Mouse (Mus musculus): ENCODE results near the gene Slc25a25.
A peak's percentile ranks its signal among the peaks of the same experiment; 100 is the strongest.

Slc25a25 gene

GRCm38 (mm10) chr2:32429215-32429891, 21.9 kb downstream of the Slc25a25 start:
- ATAC-seq (ENCODE audit: low TSS enrichment), result no peak

- ATAC-seq (ENCODE audit: low TSS enrichment), result peak; percentile 65
These were observed 23.0 kb downstream of the Slc25a25 start for GRCm38 (mm10) chr2:32428262-32428722.

DNA sequence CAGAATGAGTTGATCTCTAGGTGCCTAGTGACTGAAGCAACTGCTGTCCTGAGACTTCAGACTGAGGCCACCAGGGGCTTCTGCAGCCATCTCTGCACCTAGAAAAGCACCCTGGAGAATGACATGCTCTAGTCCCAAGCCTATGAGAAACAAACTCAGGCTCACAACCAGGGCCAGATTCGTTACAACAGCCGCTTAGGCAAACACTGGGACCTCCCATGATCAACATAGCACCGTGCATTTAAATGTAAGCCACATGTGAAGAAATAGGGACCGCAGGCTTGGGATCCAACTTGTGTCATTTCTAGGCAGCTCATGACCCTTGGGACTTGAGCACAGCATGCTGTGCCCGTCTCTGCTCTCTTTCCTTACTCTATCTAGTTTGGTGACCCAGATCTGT, 23.5 kb downstream of the Slc25a25 start:
- no peak for ATAC-seq (ENCODE audit: low TSS enrichment)

- no peak for ATAC-seq (ENCODE audit: low TSS enrichment)
These were observed 25.1 kb downstream of the Slc25a25 start for GRCm38 (mm10) chr2:32426141-32426540.

DNA sequence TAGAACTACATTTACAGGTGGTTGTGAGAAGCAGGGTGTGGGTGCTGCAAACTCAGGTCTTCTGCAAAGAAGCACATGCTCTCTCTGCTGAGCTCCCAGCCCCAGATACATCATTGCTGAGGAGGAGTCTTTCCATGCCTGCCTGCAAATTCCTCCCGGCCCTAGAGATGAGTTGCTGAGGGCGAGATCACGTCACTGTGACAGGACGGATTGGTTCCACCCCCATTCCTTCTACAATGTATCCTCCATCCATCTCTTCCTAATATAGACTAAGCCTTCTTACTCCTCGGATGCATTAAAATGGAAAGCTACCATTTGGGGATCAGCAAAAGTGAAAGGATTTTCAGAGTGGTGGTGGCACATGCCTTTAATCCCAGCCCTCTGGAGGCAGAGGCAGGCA, 25.7 kb downstream of the Slc25a25 start:
- peak; percentile 48 for ATAC-seq (ENCODE audit: low TSS enrichment)

- no peak for ATAC-seq (ENCODE audit: low TSS enrichment)
These were observed 26.4 kb downstream of the Slc25a25 start for GRCm38 (mm10) chr2:32424796-32425195.

GRCm38 (mm10) chr2:32423481-32424331, 27.5 kb downstream of the Slc25a25 start:
- ATAC-seq (ENCODE audit: low TSS enrichment), result peak; percentile 17; the same call in 1 of the 2 replicates

GRCm38 (mm10) chr2:32421851-32422251, 29.4 kb downstream of the Slc25a25 start:
- ATAC-seq (ENCODE audit: low TSS enrichment), result no peak

- no peak for ATAC-seq (ENCODE audit: low TSS enrichment)
These were observed 30.6 kb downstream of the Slc25a25 start for GRCm38 (mm10) chr2:32420647-32421046.

GRCm38 (mm10) chr2:32420066-32420608, 31.1 kb downstream of the Slc25a25 start:
- no peak for ATAC-seq (ENCODE audit: low TSS enrichment)

- ATAC-seq (ENCODE audit: low TSS enrichment), result peak; percentile 39; the same call in 1 of the 2 replicates
These were observed 31.9 kb downstream of the Slc25a25 start for GRCm38 (mm10) chr2:32419359-32419758.

DNA sequence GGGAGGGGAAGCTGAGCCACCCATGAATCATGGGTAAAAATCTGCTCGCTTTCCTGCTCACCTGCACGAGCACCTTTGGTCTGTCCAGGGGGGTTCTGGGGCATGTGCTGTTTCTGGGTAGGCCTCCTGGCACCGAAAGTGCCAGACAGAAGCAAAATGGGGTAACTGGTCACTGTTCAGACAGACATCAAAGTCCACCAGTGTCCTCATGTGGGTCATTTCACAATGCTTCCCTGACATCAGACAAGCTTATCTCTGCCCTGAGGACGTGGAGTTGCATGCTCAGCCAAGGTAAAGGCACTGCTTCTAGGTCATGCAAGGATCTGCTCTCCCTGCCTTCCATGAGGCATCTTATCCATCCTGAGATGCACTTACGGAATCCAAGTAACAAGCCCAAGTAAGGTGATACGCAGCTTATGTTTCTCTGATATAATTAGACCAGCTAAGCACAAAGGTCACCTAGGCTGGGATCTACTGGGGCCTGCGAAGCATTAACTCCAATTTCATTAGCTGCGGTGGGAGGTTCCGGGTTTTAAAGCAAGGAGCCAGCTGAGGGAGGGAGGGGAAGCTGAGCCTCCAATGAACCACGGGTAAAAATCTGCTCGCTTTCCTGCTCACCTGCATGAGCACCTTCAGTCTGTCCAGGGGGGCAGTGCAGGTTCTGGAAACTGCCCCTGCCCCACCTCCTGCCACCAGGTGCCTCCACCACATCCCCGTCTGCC, 32.7 kb downstream of the Slc25a25 start:
- ATAC-seq (ENCODE audit: low TSS enrichment), result no peak

DNA sequence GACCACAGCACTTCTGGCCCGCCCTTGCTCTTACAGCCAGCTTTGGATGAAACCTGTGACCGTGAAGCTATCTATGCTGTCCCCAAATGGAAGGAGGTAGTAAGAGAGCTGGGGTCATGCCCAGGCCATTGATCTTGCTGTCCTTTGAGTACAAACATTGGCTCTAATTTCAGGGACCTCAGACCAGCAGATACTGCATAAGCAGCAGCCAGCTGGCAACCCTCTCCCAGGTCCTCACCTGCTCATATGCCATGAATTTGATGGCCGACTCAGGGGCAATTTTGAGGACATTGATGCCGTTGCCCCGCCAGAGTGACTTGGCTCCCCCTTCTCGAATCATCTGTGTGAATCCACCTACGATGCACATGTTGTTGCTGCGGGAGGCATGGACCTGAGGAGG, 33.8 kb downstream of the Slc25a25 start:
- ATAC-seq (ENCODE audit: low TSS enrichment), result no peak

DNA sequence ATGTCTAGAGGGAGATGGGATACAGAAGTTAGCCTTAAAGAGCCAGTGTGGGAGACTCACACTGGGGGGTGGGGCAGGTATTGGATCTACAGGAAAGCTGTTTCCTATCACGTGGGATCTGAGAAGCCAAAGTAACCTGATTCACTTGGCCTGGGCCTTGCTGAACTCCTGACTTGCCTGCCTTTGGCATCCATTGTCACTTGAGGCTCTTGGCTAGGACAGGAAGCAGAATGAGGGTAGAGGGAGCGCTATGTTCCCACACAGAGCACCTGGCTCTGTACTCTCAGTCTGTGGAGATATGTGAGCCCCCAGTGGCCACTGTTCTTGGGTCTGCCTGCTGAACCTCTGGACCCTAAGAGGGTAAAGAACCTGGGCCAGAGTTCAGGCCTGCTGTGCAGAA, 34.7 kb downstream of the Slc25a25 start:
- ATAC-seq (ENCODE audit: low TSS enrichment), result no peak

DNA sequence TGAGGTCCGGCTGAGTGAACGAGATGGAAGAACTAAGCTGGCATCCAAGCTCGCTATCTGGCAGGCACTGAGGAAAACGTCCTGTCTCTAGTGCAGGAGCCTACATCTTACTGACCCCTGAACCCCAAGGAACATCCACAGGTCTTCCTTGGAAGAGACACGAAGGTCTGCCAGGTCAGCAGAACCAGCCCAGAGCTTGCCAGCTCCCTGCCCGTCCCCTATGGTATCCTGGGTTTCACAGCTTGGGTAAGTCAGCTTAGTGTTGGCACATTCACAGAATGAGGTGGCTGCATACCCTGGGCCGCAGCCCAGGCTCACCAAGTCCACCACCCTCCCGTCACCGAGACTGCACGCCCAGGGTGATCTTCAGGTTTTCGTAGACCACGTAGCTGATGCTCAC, 35.4 kb downstream of the Slc25a25 start:
- no peak for ATAC-seq (ENCODE audit: low TSS enrichment)

DNA sequence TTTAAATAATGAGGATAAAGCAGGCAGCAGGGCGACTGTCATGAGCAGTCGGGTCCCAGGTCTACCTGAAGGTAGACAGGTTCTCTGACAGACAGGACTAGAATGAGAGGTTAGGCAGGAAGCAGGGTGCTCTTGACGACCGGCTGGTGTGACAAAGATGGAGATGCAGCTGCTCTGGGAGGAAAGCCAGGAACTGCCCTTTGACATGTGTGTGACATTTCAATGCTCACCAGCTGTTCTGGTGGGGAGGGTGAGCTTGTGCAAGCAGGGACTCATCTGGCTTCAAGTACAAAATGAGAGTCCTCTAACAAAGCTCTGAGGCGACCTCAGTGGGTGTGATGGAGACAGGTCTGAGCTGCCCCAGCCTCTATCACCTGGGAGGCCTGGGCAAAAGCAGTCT, 37.3 kb downstream of the Slc25a25 start:
- no peak for ATAC-seq (ENCODE audit: low TSS enrichment)

- no peak for ATAC-seq (ENCODE audit: low TSS enrichment)
These were observed 38.3 kb downstream of the Slc25a25 start for GRCm38 (mm10) chr2:32412742-32413531.

DNA sequence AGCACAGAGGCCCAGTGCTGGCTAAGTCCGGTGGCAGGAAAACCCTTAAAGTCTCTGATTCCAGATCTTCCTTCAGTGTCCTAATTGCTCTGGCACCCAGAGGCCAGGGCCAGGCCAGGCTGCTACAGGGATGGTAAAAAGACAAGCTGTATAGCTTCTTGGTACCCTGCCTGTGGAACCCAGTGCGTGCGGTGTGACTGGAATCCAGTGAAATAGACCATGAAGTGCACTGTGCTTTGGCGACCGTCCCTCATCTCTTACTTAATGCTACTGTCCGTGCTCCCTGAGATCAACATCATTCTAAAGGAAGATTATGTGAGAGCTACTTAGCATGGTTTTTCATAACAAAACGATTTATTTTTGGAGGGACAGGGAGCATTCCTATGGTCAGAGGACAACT, 39.8 kb downstream of the Slc25a25 start:
- no peak for ATAC-seq (ENCODE audit: low TSS enrichment)

DNA sequence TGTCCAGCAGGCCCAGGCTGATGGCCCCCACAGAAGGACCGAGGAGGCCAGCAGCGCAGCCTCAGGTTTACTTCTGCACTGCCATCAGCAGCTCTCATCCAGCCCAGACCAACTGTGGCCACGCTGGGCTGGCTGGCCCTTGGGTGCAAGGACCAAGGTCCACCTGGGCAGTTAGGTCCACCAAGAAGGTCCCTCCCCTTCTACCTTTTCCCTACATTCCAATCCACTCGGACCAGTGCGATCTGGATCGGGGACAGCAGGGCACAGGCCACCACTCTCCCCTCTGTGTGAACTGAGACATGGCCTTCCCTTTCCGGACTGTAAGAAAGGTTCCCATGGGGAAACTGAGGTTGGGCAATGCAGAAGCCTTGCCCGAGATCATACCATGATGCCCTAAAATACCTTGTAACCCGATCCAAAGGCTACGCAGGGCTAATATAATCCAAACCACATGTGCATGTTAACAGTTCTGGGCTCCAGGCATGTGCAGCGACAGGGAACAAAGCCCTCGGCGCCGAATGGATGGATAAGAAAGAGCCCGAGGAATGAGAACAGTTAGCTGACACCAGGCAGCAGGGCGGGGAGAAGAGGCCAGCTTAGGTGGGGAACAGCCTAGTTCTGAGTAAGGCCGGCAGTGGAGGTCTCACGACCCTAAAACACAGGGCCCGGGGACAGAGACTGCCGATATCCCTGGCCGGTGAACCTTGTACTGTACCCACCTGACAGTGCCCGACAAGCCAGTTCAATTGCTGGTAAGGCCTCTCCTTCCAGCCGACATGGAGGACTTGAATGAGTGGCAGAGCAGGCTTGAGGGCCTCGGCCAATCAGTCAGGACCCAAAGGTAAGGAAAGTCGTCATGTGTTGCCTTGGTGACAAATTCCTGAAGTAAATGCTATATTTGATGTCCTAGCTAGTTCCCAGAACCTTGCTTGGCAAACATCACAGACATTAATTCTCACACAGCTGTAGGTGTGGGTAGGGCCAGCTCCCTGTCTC, 42.5 kb downstream of the Slc25a25 start:
- ATAC-seq (ENCODE audit: low TSS enrichment), result no peak
